In the genomic region with DNA sequence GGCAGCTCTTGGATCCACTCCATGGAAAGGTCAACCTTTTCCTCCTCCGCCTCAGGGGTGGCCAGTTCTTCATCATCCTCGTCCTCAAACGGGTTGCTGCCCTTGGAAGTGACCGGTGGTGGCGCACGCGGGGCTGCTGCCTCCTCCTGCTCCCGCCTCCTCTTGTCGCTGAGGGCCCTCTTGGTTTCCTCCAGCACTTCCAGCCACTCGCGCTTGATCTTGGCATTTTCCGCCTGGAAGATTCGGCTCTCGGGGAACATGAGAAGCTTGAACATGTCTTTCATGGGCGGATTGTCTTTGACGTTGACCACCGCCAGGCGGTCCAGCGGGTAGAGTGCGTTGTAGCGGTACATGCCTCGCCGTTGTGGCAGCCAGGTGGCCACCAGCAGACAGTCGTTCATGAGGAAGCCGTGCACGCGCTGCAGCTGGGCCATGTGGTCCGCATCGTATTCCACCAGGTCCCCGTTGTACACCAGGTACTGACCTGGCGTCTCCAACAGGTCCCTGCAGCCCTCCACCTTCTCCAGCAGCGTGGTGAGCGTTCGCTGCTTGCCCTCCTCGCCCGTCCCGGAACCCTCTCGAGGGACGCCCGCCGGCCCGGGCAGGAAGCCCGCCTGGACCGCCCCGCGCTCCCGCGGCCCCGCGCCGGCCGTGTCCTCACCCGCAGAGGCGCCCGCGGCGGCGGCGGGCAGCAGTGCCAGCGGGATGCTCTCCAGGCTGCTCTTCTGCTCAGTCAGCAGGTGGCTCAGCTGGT, we compare ENCODE assay signal across 8 mouse cellular contexts. TPM values are rescaled to one million over a fixed set of nuclear protein-coding genes. Genes with fewer than 3 reads are reported as not detected.
DNase-seq lines count a peak whose midpoint lies in the region; ATAC-seq lines count a peak whose summit lies in the region.

No protein-coding gene starts in this region.

- peaks cover 42% of the 10 kb centered on the region for H3K4me1 ChIP-seq in embryonic facial prominence, embryonic 13.5 days
- H3K4me1 ChIP-seq in limb, embryonic 13.5 days = peaks cover 25% of the 10 kb centered on the region
- peaks cover 48% of the 10 kb centered on the region for H3K4me1 ChIP-seq in midbrain, embryonic 15.5 days

- H3K4me3 ChIP-seq in embryonic facial prominence, embryonic 13.5 days = peak overlapping the region; percentile 94
- H3K4me3 ChIP-seq in limb, embryonic 13.5 days = peak overlapping the region; percentile 97
- peak overlapping the region; percentile 95 for H3K4me3 ChIP-seq in midbrain, embryonic 15.5 days

- peaks cover 36% of the 10 kb centered on the region for H3K36me3 ChIP-seq in embryonic facial prominence, embryonic 13.5 days
- peaks cover 50% of the 10 kb centered on the region for H3K36me3 ChIP-seq in limb, embryonic 13.5 days
- peaks cover 28% of the 10 kb centered on the region for H3K36me3 ChIP-seq in midbrain, embryonic 15.5 days (replicated peaks)

- no peak for ATAC-seq in embryonic facial prominence, embryonic 13.5 days (ENCODE audit: insufficient number of reproducible peaks, insufficient read depth, low FRiP score, low TSS enrichment, low read depth)
- ATAC-seq in limb, embryonic 13.5 days (ENCODE audit: low FRiP score, low read depth) = peak; percentile 24; the same call in 1 of the 2 replicates
- peak; percentile 61 for ATAC-seq in midbrain, embryonic 15.5 days (replicated peaks)

- WGBS in embryonic facial prominence, embryonic 13.5 days = 2% methylated on average over 59 of the region's 60 CpGs
- WGBS in limb, embryonic 13.5 days = 1% methylated on average over 60 of the region's 60 CpGs
- WGBS in midbrain, embryonic 15.5 days = 1% methylated on average over 60 of the region's 60 CpGs

- H3K27ac ChIP-seq in embryonic facial prominence, embryonic 13.5 days = peak overlapping the region; percentile 85
- peak overlapping the region; percentile 69; the same call in 1 of the 2 replicates for H3K27ac ChIP-seq in limb, embryonic 13.5 days
- peak overlapping the region; percentile 86 for H3K27ac ChIP-seq in midbrain, embryonic 15.5 days

- peak overlapping the region; percentile 98 for H3K4me2 ChIP-seq in embryonic facial prominence, embryonic 13.5 days
- peak overlapping the region; percentile 98 for H3K4me2 ChIP-seq in limb, embryonic 13.5 days (replicated peaks)
- peak overlapping the region; percentile 94 for H3K4me2 ChIP-seq in midbrain, embryonic 15.5 days

- peak; percentile 80 for DNase-seq in 3134 (ENCODE audit: extremely low read depth, insufficient read length, low spot score)
- peak; percentile 86 to 90 for DNase-seq in adrenal gland, postnatal 36 days
- peak; percentile 98 for DNase-seq in heart, adult 11 months
- peak; percentile 86 for DNase-seq in kidney, adult 18-20 months
- DNase-seq in spleen, postnatal 10 days (ENCODE audit: low spot score in 2 of 2) = peak; percentile 68 to 82

- H3K9me3 ChIP-seq in embryonic facial prominence, embryonic 13.5 days = no peaks in the 10 kb centered on the region
- no peaks in the 10 kb centered on the region for H3K9me3 ChIP-seq in limb, embryonic 13.5 days
- no peaks in the 10 kb centered on the region for H3K9me3 ChIP-seq in midbrain, embryonic 15.5 days

- no peaks in the 10 kb centered on the region for H3K27me3 ChIP-seq in embryonic facial prominence, embryonic 13.5 days
- no peaks in the 10 kb centered on the region for H3K27me3 ChIP-seq in limb, embryonic 13.5 days
- H3K27me3 ChIP-seq in midbrain, embryonic 15.5 days (replicated peaks) = no peaks in the 10 kb centered on the region

- peak overlapping the region; percentile 88 for H3K9ac ChIP-seq in embryonic facial prominence, embryonic 13.5 days
- H3K9ac ChIP-seq in limb, embryonic 13.5 days = peak overlapping the region; percentile 92
- peak overlapping the region; percentile 69 for H3K9ac ChIP-seq in midbrain, embryonic 15.5 days

RNA-seq across cellular contexts. Expression of gene Exoc8, which starts 0.7 kb away (rescaled TPM):
- total RNA-seq in adrenal gland, postnatal 36 days (2021) = 10 to 100 TPM; 23.0 to 24.0 TPM
- polyA plus RNA-seq in embryonic facial prominence, embryonic 13.5 days (2015; fragmentation: Nextera tagmentation; extraction: Ambion mirVana) = 9.4 and 9.9 TPM in 2 replicates
- polyA plus RNA-seq in limb, embryonic 13.5 days (2015; fragmentation: Nextera tagmentation; extraction: Ambion mirVana) = 8.4 and 8.5 TPM in 2 replicates
- 15.5 and 16.3 TPM in 2 replicates for polyA plus RNA-seq in midbrain, embryonic 15.5 days (2015; fragmentation: Nextera tagmentation; extraction: Ambion mirVana)

RNA-seq across cellular contexts. Expression of gene Sprtn, which starts 0.9 kb away (rescaled TPM):
- total RNA-seq in adrenal gland, postnatal 36 days (2021) = 10 to 100 TPM; 19.0 to 19.7 TPM
- 10.4 and 10.7 TPM in 2 replicates for polyA plus RNA-seq in embryonic facial prominence, embryonic 13.5 days (2015; fragmentation: Nextera tagmentation; extraction: Ambion mirVana)
- 9.1 and 9.3 TPM in 2 replicates for polyA plus RNA-seq in limb, embryonic 13.5 days (2015; fragmentation: Nextera tagmentation; extraction: Ambion mirVana)
- polyA plus RNA-seq in midbrain, embryonic 15.5 days (2015; fragmentation: Nextera tagmentation; extraction: Ambion mirVana) = 10.4 and 10.7 TPM in 2 replicates

RNA-seq across cellular contexts. Expression of gene 2810004N23Rik, which starts 33.9 kb away (rescaled TPM):
- total RNA-seq in adrenal gland, postnatal 36 days (2021) = 10 to 100 TPM; 30.1 to 31.9 TPM
- 52.7 and 53.9 TPM in 2 replicates for polyA plus RNA-seq in embryonic facial prominence, embryonic 13.5 days (2015; fragmentation: Nextera tagmentation; extraction: Ambion mirVana)
- 52.7 and 53.9 TPM in 2 replicates for polyA plus RNA-seq in limb, embryonic 13.5 days (2015; fragmentation: Nextera tagmentation; extraction: Ambion mirVana)
- 27.4 and 28.3 TPM in 2 replicates for polyA plus RNA-seq in midbrain, embryonic 15.5 days (2015; fragmentation: Nextera tagmentation; extraction: Ambion mirVana)

RNA-seq across cellular contexts. Expression of gene Gnpat, which starts 34.0 kb away (rescaled TPM):
- total RNA-seq in adrenal gland, postnatal 36 days (2021) = 100 to 1,000 TPM in 1 of 2 experiments, 10 to 100 TPM in 1; 93.1 to 104 TPM
- 91.6 and 94.7 TPM in 2 replicates for polyA plus RNA-seq in embryonic facial prominence, embryonic 13.5 days (2015; fragmentation: Nextera tagmentation; extraction: Ambion mirVana)
- 97.6 and 99.6 TPM in 2 replicates for polyA plus RNA-seq in limb, embryonic 13.5 days (2015; fragmentation: Nextera tagmentation; extraction: Ambion mirVana)
- 77.5 and 83.9 TPM in 2 replicates for polyA plus RNA-seq in midbrain, embryonic 15.5 days (2015; fragmentation: Nextera tagmentation; extraction: Ambion mirVana)

RNA-seq across cellular contexts. Expression of gene Egln1, which starts 52.3 kb away (rescaled TPM):
- 10 to 100 TPM; 50.2 to 64.1 TPM for total RNA-seq in adrenal gland, postnatal 36 days (2021)
- polyA plus RNA-seq in embryonic facial prominence, embryonic 13.5 days (2015; fragmentation: Nextera tagmentation; extraction: Ambion mirVana) = 15.0 and 16.3 TPM in 2 replicates
- polyA plus RNA-seq in limb, embryonic 13.5 days (2015; fragmentation: Nextera tagmentation; extraction: Ambion mirVana) = 11.9 and 13.5 TPM in 2 replicates
- polyA plus RNA-seq in midbrain, embryonic 15.5 days (2015; fragmentation: Nextera tagmentation; extraction: Ambion mirVana) = 17.8 and 18.1 TPM in 2 replicates
